Mouse (Mus musculus): ENCODE measurements around the gene Mmp2.

DNA sequence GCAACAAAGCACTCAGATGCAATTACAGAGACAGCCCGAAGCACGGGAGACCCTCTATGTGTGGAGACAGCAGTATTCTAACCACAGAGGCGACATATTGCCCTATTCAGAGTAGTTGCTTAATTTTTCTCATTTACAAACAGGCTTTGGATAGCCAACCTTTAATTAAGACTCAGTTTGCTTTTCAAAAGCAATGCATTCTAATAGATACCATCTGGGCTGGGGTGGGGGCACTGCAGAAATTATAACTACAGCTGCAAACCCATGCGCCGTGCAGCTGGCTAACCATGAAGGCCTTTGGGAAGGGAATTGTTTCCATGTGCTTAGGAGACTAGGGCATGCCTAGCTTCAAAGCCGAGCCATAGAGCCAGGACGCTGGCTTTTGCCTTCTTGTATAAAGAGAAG lies 29.6 kb upstream of the Mmp2 start:
- TF ChIP-seq CTCF (IDR thresholded peaks at IDR 0.05; ENCODE audit: extremely low read depth, insufficient read depth, insufficient read length, insufficient replicate concordance) (no peak), POLR2A (IDR thresholded peaks at IDR 0.05; ENCODE audit: low read depth, low read length) (no peak)

Measured in spleen, adult 2 months (tissue).